Mouse (Mus musculus) ES-E14 (cell line): ENCODE data around the gene Rab30. TPM values are rescaled to one million over a fixed set of nuclear protein-coding genes. Genes with fewer than 3 reads are reported as not detected.

Experiments
- DNase-seq: peaks from one replicate; pipeline ENCODE4 v3.0.0-alpha.2; 2013; ENCODE audit warnings: low read depth, low spot score
- H3K27ac ChIP-seq: 2 replicates; pipeline ENCODE4 v1.5.1; 2012; ENCODE audit warnings: low read depth, mild to moderate bottlenecking, low read length, moderate library complexity, mixed read lengths; ENCODE audit not compliant: poor library complexity, insufficient read depth, severe bottlenecking
- H3K36me3 ChIP-seq: 2 replicates; pipeline ENCODE4 v1.6.1; 2012; ENCODE audit warnings: mild to moderate bottlenecking, low read length, moderate library complexity, mixed read lengths; ENCODE audit not compliant: control insufficient read depth, poor library complexity, insufficient read depth, severe bottlenecking
- H3K4me1 ChIP-seq, 2 experiments: fragments of 150-350 bp in 1 of 2; sonication (generic) in 1 of 2; 2 replicates each; pipeline ENCODE4 v1.6.1; 2012; ENCODE audit warnings: low read length in 2 of 2, mild to moderate bottlenecking in 1 of 2, mixed read lengths in 1 of 2; ENCODE audit not compliant: control insufficient read depth in 2 of 2, insufficient read depth in 2 of 2, poor library complexity in 1 of 2
- H3K4me3 ChIP-seq, 2 experiments: fragments of 150-350 bp in 1 of 2; sonication (generic) in 1 of 2; 2 replicates each; pipeline ENCODE4 v1.5.1; 2012; ENCODE audit warnings: low read length in 2 of 2, low read depth in 1 of 2, mild to moderate bottlenecking in 1 of 2, mixed read lengths in 1 of 2; ENCODE audit not compliant: insufficient read depth in 1 of 2, poor library complexity in 1 of 2, severe bottlenecking in 1 of 2
- H3K9ac ChIP-seq: 2 replicates; pipeline ENCODE4 v1.6.1; 2012; ENCODE audit warnings: low read depth, mild to moderate bottlenecking, low read length, mixed read lengths; ENCODE audit not compliant: poor library complexity, insufficient read depth, severe bottlenecking
- H3K9me3 ChIP-seq: fragments of 150-350 bp; sonication (generic); 2 replicates; pipeline ENCODE4 v1.6.1; 2012; ENCODE audit warnings: low read depth, mild to moderate bottlenecking, low read length; ENCODE audit not compliant: control insufficient read depth, insufficient read depth
- CHD2 ChIP-seq: IDR thresholded peaks from 2 replicates; pipeline ENCODE4 v1.6.1; 2014; ENCODE audit warnings: mild to moderate bottlenecking, low read depth, low read length, inconsistent platforms
- HCFC1 ChIP-seq: IDR thresholded peaks from 2 replicates; pipeline ENCODE4 v1.6.1; 2012; ENCODE audit warnings: low read length, inconsistent platforms, borderline replicate concordance; ENCODE audit not compliant: insufficient read depth
- MAFK ChIP-seq: IDR thresholded peaks from 2 replicates; pipeline ENCODE4 v1.6.1; 2014; ENCODE audit warnings: mild to moderate bottlenecking, low read depth, low read length, inconsistent platforms; ENCODE audit not compliant: insufficient read depth
- ZC3H11A ChIP-seq: IDR thresholded peaks from 2 replicates; pipeline ENCODE4 v1.6.1; 2012; ENCODE audit warnings: low read depth, mild to moderate bottlenecking, inconsistent platforms, low read length, borderline replicate concordance
- ZNF384 ChIP-seq: IDR thresholded peaks from 2 replicates; pipeline ENCODE4 v1.6.1; 2012; ENCODE audit warnings: low read depth, low read length, inconsistent platforms
- in situ Hi-C, 2 experiments: fragments of 600-800 bp; cut with MboI; formaldehyde crosslinking; loops; one replicate each; pipeline ENCODE4 v1.15.1; 2025; ENCODE audit warnings: low sequenced_read_pairs in 2 of 2, inconsistent platforms in 1 of 2; ENCODE audit not compliant: unreplicated experiment in 2 of 2
- total RNA-seq: library from RNA; depleted of rRNA; stranded (reverse); fragments of 300-350 nt; gene quantifications from 2 replicates; pipeline ENCODE4 v1.2.3, GENCODE M21; 2012

The Rab30 gene
- total RNA-seq, 1 experiment: 7.4 TPM

- peaks cover 2% of the 10 kb centered on the region; the same call in 1 of the 2 replicates for H3K36me3 ChIP-seq
- peak; percentile 92 for DNase-seq
- TF ChIP-seq CHD2 (no peak), MAFK (no peak), ZC3H11A (no peak), ZNF384 (no peak), HCFC1 (peak; percentile 67; the same call in 1 of the 2 replicates)
- H3K4me3 ChIP-seq: peak overlapping the region; percentile 78 to 98
- in situ Hi-C loops: no loop called here
- no peaks in the 10 kb centered on the region for H3K9me3 ChIP-seq
- H3K4me1 ChIP-seq: 0 out of 4 replicates have a peak, but pooled peaks cover 0 to 3% of the 10 kb centered on the region in 2 experiments
- H3K9ac ChIP-seq: peak overlapping the region; percentile 87
- H3K27ac ChIP-seq: peak overlapping the region; percentile 86
Measured at GRCm38 (mm10) chr7:92874761-92875408, 133.5 kb downstream of the Rab30 start.

GRCm38 (mm10) chr7:92876066-92876465 lies 134.7 kb downstream of the Rab30 start:
- Histone ChIP-seq H3K9me3 (no peaks in the 10 kb centered on the region), H3K36me3 (peaks cover 2% of the 10 kb centered on the region; the same call in 1 of the 2 replicates), H3K27ac (no peak overlapping the region), H3K4me1 (0 out of 4 replicates have a peak, but pooled peaks cover 0 to 3% of the 10 kb centered on the region in 2 experiments), H3K9ac (no peak overlapping the region), H3K4me3 (peak overlapping the region; percentile 78 to 98)
- TF ChIP-seq ZC3H11A (no peak), MAFK (no peak), ZNF384 (no peak), HCFC1 (no peak), CHD2 (no peak)
- in situ Hi-C loops: no loop called here
- DNase-seq: no peak

DNA sequence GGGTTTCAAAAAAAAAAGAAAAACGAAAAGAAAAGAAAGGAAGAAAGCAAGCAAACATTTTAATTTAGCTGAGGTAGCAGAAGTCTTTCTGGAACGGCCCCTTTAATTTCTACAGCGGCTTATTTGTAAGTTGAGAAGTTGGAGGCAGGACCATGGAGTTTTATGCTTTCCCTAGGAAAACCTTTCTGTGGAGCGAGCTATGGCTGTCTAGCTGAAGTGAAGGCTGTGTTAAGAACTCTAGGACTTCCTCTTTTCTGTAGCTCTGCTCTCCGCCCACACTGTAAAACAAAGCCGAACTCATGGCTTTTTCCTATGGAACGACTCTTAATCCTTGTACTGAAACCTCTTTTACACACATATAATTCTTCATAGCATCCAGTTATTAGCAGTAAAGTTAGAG lies 135.1 kb downstream of the Rab30 start:
- Histone ChIP-seq H3K4me1 (0 out of 4 replicates have a peak, but pooled peaks cover 0 to 3% of the 10 kb centered on the region in 2 experiments), H3K4me3 (no peak overlapping the region), H3K9ac (no peak overlapping the region), H3K27ac (no peak overlapping the region), H3K36me3 (peaks cover under 1% of the 10 kb centered on the region; the same call in 1 of the 2 replicates), H3K9me3 (no peaks in the 10 kb centered on the region)
- TF ChIP-seq HCFC1: no peak
- TF ChIP-seq ZC3H11A: no peak
- no peak for TF ChIP-seq ZNF384
- TF ChIP-seq MAFK: no peak
- TF ChIP-seq CHD2: no peak
- in situ Hi-C loops: no loop called here
- DNase-seq: no peak

DNA sequence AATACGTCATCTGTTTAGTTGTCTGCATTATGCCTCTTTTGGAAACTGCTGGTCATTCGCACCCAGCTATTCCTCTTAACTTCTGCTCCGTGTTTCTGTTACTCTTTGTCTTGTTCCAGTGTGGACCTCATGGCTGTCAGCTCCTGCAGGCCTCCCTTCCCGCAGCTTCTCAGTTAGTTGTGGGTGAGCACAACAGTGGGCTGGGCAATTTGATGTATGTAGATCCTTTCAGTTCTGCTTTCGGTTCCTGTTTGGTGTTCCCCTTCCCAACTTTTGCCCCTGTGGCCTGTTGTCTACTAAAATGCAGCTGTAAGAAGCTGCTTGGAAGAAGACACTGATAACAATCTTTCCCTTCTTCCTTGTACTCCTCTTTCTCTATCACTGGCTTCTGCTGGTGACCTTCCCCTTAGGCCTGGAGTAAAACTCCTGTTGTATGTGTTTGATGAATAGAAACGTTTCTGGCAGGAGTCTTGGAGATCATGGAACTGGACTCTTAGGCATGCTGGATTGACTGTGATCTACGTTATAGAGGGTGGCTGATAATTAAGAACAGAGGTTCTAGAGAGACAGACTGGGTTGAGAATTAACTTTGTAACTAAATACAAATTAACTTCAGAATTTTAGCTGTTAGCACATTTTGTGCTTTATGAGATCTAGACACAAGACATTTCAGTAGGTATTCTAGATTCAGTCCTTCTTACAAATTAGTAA lies 137.3 kb downstream of the Rab30 start:
- no peak overlapping the region for H3K4me3 ChIP-seq
- no peak for DNase-seq
- H3K36me3 ChIP-seq: no peaks in the 10 kb centered on the region
- H3K9ac ChIP-seq: no peak overlapping the region
- no peak overlapping the region for H3K27ac ChIP-seq
- no peaks in the 10 kb centered on the region for H3K9me3 ChIP-seq
- TF ChIP-seq CHD2: no peak
- TF ChIP-seq ZNF384: no peak
- no peak for TF ChIP-seq HCFC1
- TF ChIP-seq ZC3H11A: no peak
- TF ChIP-seq MAFK: no peak
- in situ Hi-C loops: no loop called here
- 0 out of 4 replicates have a peak, but pooled peaks cover 0 to 3% of the 10 kb centered on the region in 2 experiments for H3K4me1 ChIP-seq
